Mouse (Mus musculus): ENCODE data around the gene Coro7.

GRCm38 (mm10) chr16:4646831-4647230, 32.7 kb downstream of the Coro7 start:
- no peak for TF ChIP-seq CTCF (IDR thresholded peaks at IDR 0.05; ENCODE audit: low read depth, low read length)
- TF ChIP-seq POLR2A (IDR thresholded peaks at IDR 0.05; ENCODE audit: extremely low read depth, insufficient read depth, low read length): no peak
